Mouse (Mus musculus): ENCODE results near the gene Mb. TPM values are rescaled to one million over a fixed set of nuclear protein-coding genes. Genes with fewer than 3 reads are reported as not detected.

Gene Mb
- total and polyA plus RNA-seq, 2 experiments, result 7.1 TPM; not detected in 1

DNA sequence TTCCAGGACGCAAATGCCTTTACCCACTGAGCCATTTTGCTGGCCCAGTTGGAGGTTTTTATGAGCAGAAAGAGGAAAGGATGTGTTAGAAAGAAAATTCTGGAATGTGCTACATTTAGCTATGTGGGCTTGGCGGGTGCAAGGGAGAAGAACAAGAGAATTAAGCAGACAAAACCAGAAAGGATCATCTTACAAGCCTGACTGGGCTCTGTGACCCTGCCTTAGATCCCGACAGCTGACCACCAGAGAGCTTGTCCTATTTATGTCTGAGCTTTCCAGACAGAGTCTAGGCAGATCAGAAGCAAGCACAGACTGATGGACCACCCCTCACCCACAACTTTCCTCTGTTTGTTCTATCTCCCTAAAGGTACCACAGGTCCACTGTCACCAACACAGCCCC, 19.2 kb downstream of the Mb start:
- TF ChIP-seq POLR2A (IDR thresholded peaks at IDR 0.05; ENCODE audit: extremely low read depth, insufficient read depth, low read length) (no peak), CTCF (IDR thresholded peaks at IDR 0.05; ENCODE audit: low read depth, low read length) (no peak)
- H3K27ac ChIP-seq (replicated peaks; ENCODE audit: insufficient read depth, low read depth, low read length), result no peak overlapping the region
- no peaks in the 10 kb centered on the region for H3K27me3 ChIP-seq (ENCODE audit: control insufficient read depth, insufficient read depth, low read length)
- H3K9ac ChIP-seq (ENCODE audit: low read depth, low read length), result no peak overlapping the region
- no peak overlapping the region for H3K4me3 ChIP-seq (ENCODE audit: insufficient read depth, low read depth, low read length)
- 86% methylated on average over 3 of the region's 3 CpGs for WGBS
- H3K36me3 ChIP-seq (ENCODE audit: control insufficient read depth, insufficient read depth, low read length), result no peaks in the 10 kb centered on the region
- DNase-seq (ENCODE audit: extremely low read depth, low read depth, low spot score), result no peak
- H3K4me1 ChIP-seq (ENCODE audit: control insufficient read depth, insufficient read depth, low read length), result peaks cover 3% of the 10 kb centered on the region; the same call in 1 of the 2 replicates
- no peaks in the 10 kb centered on the region for H3K79me2 ChIP-seq (ENCODE audit: control insufficient read depth, insufficient read depth, low read length)

DNA sequence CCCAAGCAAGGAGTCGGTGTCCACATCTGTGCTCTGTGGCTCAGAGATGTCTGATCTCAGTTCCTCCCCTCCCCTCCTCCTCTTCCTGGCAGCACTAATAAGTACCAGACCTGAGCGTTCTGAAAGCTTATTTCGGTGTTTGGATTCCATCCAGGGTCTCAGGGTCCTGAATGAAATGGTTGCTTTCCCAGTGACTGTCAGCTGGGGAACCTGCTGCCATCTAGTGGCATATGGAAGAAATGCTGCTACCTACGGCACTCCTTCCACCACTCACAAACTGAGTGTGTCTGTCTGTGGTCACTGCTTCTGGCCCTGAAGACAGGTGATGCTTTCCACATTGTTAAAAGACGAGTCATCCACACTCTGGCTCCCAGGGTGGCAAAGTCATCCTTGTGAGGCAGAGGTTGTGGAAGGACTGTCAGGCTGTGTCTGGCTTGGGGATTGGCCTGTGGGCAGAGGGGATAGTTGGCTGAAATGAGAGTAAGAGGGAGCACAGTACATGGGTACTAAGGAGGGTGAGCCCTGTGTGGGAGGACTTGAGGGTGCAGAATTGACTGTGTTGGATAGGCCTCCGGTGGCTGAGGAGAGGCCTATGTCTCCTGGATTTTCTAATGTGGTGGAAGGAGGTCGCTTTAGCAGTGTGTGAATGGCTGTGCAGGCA, 21.0 kb downstream of the Mb start:
- Histone ChIP-seq H3K27me3 (ENCODE audit: control insufficient read depth, insufficient read depth, low read length) (no peaks in the 10 kb centered on the region), H3K9ac (ENCODE audit: low read depth, low read length) (no peak overlapping the region), H3K4me1 (ENCODE audit: control insufficient read depth, insufficient read depth, low read length) (no peaks in the 10 kb centered on the region), H3K27ac (replicated peaks; ENCODE audit: insufficient read depth, low read depth, low read length) (no peak overlapping the region), H3K79me2 (ENCODE audit: control insufficient read depth, insufficient read depth, low read length) (no peaks in the 10 kb centered on the region), H3K36me3 (ENCODE audit: control insufficient read depth, insufficient read depth, low read length) (no peaks in the 10 kb centered on the region), H3K4me3 (ENCODE audit: insufficient read depth, low read depth, low read length) (no peak overlapping the region)
- TF ChIP-seq CTCF (IDR thresholded peaks at IDR 0.05; ENCODE audit: low read depth, low read length) (peak; percentile 74; the same call in 1 of the 2 replicates), POLR2A (IDR thresholded peaks at IDR 0.05; ENCODE audit: extremely low read depth, insufficient read depth, low read length) (no peak)
- 36% methylated on average over 7 of the region's 7 CpGs for WGBS
- DNase-seq (ENCODE audit: extremely low read depth, low read depth, low spot score), result peak; percentile 21

DNA sequence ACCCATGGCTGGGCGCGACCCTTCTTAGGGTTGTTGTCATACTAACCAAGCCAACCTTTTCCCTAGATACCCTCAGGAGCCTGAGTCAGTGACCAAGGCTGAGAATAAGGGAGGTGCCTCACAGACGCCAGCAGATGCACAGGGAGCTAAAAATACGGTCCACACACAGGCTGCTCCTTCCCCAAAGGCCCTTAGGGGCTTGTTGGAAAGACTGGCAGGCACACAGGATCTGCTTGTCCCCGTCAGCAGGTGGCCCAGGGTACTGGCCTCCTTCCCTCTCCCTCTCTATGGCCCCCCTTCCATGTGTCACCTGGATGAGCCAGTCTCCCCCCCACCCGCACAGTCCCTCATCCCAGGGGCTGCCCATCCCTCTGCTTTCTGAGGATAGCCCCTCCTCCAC, 22.8 kb downstream of the Mb start:
- Histone ChIP-seq H3K79me2 (ENCODE audit: control insufficient read depth, insufficient read depth, low read length) (no peaks in the 10 kb centered on the region), H3K4me1 (ENCODE audit: control insufficient read depth, insufficient read depth, low read length) (no peaks in the 10 kb centered on the region), H3K36me3 (ENCODE audit: control insufficient read depth, insufficient read depth, low read length) (no peaks in the 10 kb centered on the region), H3K27ac (replicated peaks; ENCODE audit: insufficient read depth, low read depth, low read length) (no peak overlapping the region), H3K27me3 (ENCODE audit: control insufficient read depth, insufficient read depth, low read length) (no peaks in the 10 kb centered on the region), H3K9ac (ENCODE audit: low read depth, low read length) (no peak overlapping the region), H3K4me3 (ENCODE audit: insufficient read depth, low read depth, low read length) (no peak overlapping the region)
- WGBS, result 89% methylated on average over 6 of the region's 6 CpGs
- TF ChIP-seq CTCF (IDR thresholded peaks at IDR 0.05; ENCODE audit: low read depth, low read length) (no peak), POLR2A (IDR thresholded peaks at IDR 0.05; ENCODE audit: extremely low read depth, insufficient read depth, low read length) (no peak)
- no peak for DNase-seq (ENCODE audit: extremely low read depth, low read depth, low spot score)

DNA sequence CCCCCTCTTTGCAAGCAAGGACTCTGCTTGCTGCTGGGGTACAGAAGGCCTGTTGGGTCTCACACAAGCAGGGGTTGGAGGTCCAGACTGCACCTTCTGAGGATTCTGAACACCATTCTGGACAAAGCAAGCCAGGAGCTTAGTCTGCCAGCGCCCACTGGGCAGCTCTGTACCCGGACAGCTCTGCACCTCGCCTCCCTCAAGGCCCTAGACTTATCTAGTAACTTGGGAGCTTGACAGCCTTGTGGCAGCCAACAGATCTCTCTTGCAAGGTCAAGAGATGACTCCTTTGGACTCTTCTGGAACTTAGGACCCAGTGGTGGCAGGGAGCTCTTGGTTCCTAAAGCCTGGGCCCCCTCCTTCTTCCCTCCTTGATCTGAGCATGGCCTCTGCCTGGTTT, 23.4 kb downstream of the Mb start:
- H3K36me3 ChIP-seq (ENCODE audit: control insufficient read depth, insufficient read depth, low read length), result no peaks in the 10 kb centered on the region
- no peaks in the 10 kb centered on the region for H3K27me3 ChIP-seq (ENCODE audit: control insufficient read depth, insufficient read depth, low read length)
- TF ChIP-seq POLR2A (IDR thresholded peaks at IDR 0.05; ENCODE audit: extremely low read depth, insufficient read depth, low read length), result no peak
- no peak for TF ChIP-seq CTCF (IDR thresholded peaks at IDR 0.05; ENCODE audit: low read depth, low read length)
- H3K4me3 ChIP-seq (ENCODE audit: insufficient read depth, low read depth, low read length), result no peak overlapping the region
- no peak overlapping the region for H3K9ac ChIP-seq (ENCODE audit: low read depth, low read length)
- H3K4me1 ChIP-seq (ENCODE audit: control insufficient read depth, insufficient read depth, low read length), result no peaks in the 10 kb centered on the region
- 97% methylated on average over 3 of the region's 3 CpGs for WGBS
- no peak overlapping the region for H3K27ac ChIP-seq (replicated peaks; ENCODE audit: insufficient read depth, low read depth, low read length)
- no peak for DNase-seq (ENCODE audit: extremely low read depth, low read depth, low spot score)
- no peaks in the 10 kb centered on the region for H3K79me2 ChIP-seq (ENCODE audit: control insufficient read depth, insufficient read depth, low read length)

DNA sequence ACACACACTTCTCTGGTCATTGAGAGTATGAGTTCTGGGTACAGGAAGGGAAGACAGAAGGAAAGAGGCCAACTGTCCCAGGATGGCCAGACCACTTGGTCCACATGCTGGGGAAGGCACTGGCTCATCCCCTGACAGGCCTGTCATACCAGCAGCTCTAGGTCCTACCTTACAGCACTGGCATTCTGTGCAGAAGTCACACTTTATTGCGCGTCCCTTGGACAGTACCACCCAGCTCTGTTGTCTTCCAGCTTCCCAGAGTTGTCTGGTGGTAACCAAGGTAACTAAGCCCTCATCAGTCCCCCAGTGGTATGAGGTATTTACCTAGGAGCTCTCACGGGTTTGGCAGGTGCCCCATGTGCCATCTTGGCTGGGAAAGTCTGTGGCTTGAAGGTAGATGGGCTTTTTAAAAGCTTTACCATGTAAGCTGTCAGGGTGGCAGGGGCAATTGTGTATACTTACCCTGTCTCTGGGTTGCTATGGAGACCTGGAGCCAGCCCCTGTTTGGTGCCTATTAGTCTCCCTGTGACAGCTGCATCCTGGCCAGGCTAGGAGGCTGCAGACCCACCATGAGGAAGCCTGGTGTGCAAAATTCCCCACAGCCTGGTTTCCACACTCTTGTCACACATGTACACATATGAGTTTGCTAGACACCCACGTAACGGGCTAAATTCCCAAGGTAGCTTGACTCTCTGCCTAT, 24.4 kb downstream of the Mb start:
- no peak overlapping the region for H3K27ac ChIP-seq (replicated peaks; ENCODE audit: insufficient read depth, low read depth, low read length)
- 86% methylated on average over 5 of the region's 5 CpGs for WGBS
- TF ChIP-seq POLR2A (IDR thresholded peaks at IDR 0.05; ENCODE audit: extremely low read depth, insufficient read depth, low read length), result no peak
- no peak for TF ChIP-seq CTCF (IDR thresholded peaks at IDR 0.05; ENCODE audit: low read depth, low read length)
- no peak overlapping the region for H3K9ac ChIP-seq (ENCODE audit: low read depth, low read length)
- H3K4me3 ChIP-seq (ENCODE audit: insufficient read depth, low read depth, low read length), result no peak overlapping the region
- H3K4me1 ChIP-seq (ENCODE audit: control insufficient read depth, insufficient read depth, low read length), result no peaks in the 10 kb centered on the region
- no peak for DNase-seq (ENCODE audit: extremely low read depth, low read depth, low spot score)
- H3K36me3 ChIP-seq (ENCODE audit: control insufficient read depth, insufficient read depth, low read length), result no peaks in the 10 kb centered on the region
- H3K27me3 ChIP-seq (ENCODE audit: control insufficient read depth, insufficient read depth, low read length), result no peaks in the 10 kb centered on the region
- no peaks in the 10 kb centered on the region for H3K79me2 ChIP-seq (ENCODE audit: control insufficient read depth, insufficient read depth, low read length)

DNA sequence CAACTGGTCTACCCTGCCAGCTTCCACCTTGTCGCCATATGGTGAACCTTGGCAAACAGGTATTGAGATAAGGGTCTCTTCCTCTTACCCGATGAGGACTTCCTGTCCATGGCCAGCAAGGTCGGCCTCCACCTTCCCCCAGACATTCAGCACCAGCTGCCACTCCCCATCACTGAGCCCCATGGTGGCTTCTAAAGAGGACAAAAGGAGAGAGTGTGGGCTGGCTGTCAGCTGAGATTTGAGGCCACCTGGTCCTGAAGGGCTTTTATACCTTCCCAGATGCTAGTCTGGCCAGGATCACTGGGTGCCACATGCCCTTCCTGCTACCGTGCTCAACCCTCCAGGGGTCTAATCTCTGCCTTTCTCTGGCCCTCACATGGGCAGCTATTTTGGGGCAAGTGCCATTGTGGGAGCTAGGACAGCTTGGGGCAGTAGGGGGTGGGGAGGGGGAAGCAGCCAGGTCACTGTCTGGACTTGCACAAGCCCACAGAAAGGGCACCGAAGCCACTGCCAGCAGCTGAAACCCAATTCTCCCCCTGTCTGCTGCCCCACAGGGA, 28.0 kb downstream of the Mb start:
- Histone ChIP-seq H3K4me1 (ENCODE audit: control insufficient read depth, insufficient read depth, low read length) (no peaks in the 10 kb centered on the region), H3K9ac (ENCODE audit: low read depth, low read length) (no peak overlapping the region), H3K79me2 (ENCODE audit: control insufficient read depth, insufficient read depth, low read length) (no peaks in the 10 kb centered on the region), H3K4me3 (ENCODE audit: insufficient read depth, low read depth, low read length) (no peak overlapping the region), H3K27ac (replicated peaks; ENCODE audit: insufficient read depth, low read depth, low read length) (no peak overlapping the region), H3K27me3 (ENCODE audit: control insufficient read depth, insufficient read depth, low read length) (no peaks in the 10 kb centered on the region), H3K36me3 (ENCODE audit: control insufficient read depth, insufficient read depth, low read length) (no peaks in the 10 kb centered on the region)
- DNase-seq (ENCODE audit: extremely low read depth, low read depth, low spot score), result no peak
- TF ChIP-seq CTCF (IDR thresholded peaks at IDR 0.05; ENCODE audit: low read depth, low read length) (no peak), POLR2A (IDR thresholded peaks at IDR 0.05; ENCODE audit: extremely low read depth, insufficient read depth, low read length) (no peak)
- 75% methylated on average over 5 of the region's 5 CpGs for WGBS

Measured in liver, adult 2 months (tissue).